Mouse (Mus musculus) midbrain, embryonic 12.5 days (tissue): ENCODE measurements around the gene Fst. TPM values are rescaled to one million over a fixed set of nuclear protein-coding genes. Genes with fewer than 3 reads are reported as not detected.

Experiments
- ATAC-seq: fragments of 200-750 bp; cut with Nextera tagmentation; 2 replicates; pipeline ENCODE4 v1.8.0; 2017; ENCODE audit warnings: low read depth, moderate TSS enrichment, moderate library complexity; ENCODE audit not compliant: low FRiP score
- H3K27ac ChIP-seq: fragments of 300-500 bp; sonication (generic); replicated peaks from 2 replicates; pipeline ENCODE4 v1.5.1; 2016; ENCODE audit warnings: mild to moderate bottlenecking
- H3K27me3 ChIP-seq: fragments of 300-500 bp; sonication (generic); 2 replicates; pipeline ENCODE4 v1.6.1; 2016; ENCODE audit warnings: mild to moderate bottlenecking
- H3K36me3 ChIP-seq: fragments of 300-500 bp; sonication (generic); 2 replicates; pipeline ENCODE4 v1.6.1; 2016
- H3K4me1 ChIP-seq: fragments of 300-500 bp; sonication (generic); 2 replicates; pipeline ENCODE4 v1.6.1; 2016
- H3K4me2 ChIP-seq: fragments of 300-500 bp; sonication (generic); replicated peaks from 2 replicates; pipeline ENCODE4 v1.6.1; 2016; ENCODE audit warnings: mild to moderate bottlenecking, moderate library complexity
- H3K4me3 ChIP-seq: fragments of 300-500 bp; sonication (generic); 2 replicates; pipeline ENCODE4 v1.5.1; 2016; ENCODE audit warnings: mild to moderate bottlenecking
- H3K9ac ChIP-seq: fragments of 300-500 bp; sonication (generic); replicated peaks from 2 replicates; pipeline ENCODE4 v1.6.1; 2016; ENCODE audit warnings: mild to moderate bottlenecking, moderate library complexity
- H3K9me3 ChIP-seq: fragments of 300-500 bp; sonication (generic); 2 replicates; pipeline ENCODE4 v1.6.1; 2016; ENCODE audit warnings: mild to moderate bottlenecking
- WGBS: fragments of 180-500 bp; shearing (Covaris S2); methylation state at CpG from one replicate; pipeline ENCODE4 v1.1.7; 2016; 5-methylcytosine and 5-hydroxymethylcytosine counted together
- polyA plus RNA-seq: library from polyadenylated mRNA; unstranded; fragments of >200 nt; fragmentation: Nextera tagmentation; extraction: Ambion mirVana; gene quantifications from 2 replicates; pipeline ENCODE4 v1.2.1, GENCODE M21; 2016

Fst gene
- polyA plus RNA-seq, 1 experiment from 2014 or later: 36.1 TPM

DNA sequence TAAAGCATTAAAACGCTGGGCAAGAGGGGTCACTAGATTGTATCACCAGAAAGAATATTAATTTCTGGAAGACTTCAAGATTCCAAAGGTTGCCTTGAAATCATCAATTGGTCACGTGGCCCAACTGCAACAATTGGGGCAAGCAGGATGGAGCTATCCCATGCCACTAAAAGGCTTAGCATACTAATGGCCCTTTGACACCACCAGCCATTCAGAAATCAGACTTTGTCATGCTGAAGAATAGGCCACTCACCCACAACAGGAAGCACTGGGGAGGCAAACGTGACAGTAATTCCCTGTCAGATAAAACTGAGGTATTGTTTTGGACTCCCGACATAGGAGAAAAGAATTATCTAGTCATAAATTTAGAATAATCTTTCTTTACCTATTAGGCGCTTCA, 52.3 kb downstream of the Fst start:
- Histone ChIP-seq H3K36me3 (no peaks in the 10 kb centered on the region), H3K4me1 (peaks cover 21% of the 10 kb centered on the region; the same call in 1 of the 2 replicates), H3K27ac (no peak overlapping the region), H3K4me2 (peak overlapping the region; percentile 38), H3K9ac (no peak overlapping the region), H3K4me3 (no peak overlapping the region), H3K27me3 (peaks cover 7% of the 10 kb centered on the region; the same call in 1 of the 2 replicates), H3K9me3 (no peaks in the 10 kb centered on the region)
- whole genome bisulfite sequencing: 5% methylated on average over 5 of the region's 5 CpGs
- peak; percentile 96 for ATAC-seq

DNA sequence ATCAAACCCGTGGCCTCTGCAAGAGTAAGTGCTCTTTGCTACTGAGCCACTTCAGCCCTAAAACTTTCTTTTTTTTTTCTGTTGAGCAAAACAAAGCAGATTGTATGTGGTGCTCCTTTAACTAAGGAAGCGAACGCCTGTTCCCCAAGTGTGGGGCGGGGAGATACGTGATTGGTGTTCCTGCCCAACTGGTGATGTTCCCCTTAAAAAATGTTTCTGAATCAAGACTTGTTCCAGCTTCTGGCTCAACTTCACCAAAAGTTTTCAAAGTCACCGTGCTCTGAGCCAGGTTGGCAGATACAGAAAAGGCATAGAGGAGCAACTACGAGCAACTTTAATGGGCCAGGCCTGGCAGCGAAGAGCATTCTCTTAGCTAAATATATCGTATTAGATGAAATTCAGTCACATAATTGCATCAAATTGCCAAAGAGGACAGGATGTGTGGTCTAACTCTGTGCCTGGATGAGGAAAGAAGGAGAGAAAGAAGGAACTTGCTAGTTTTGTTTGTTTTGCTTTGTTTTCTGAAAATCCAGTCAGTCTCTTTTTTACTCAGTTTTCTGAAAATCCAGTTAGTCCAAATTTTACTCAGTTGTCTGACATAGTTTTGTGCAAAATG, 53.5 kb downstream of the Fst start:
- no peak overlapping the region for H3K9ac ChIP-seq
- H3K36me3 ChIP-seq: no peaks in the 10 kb centered on the region
- ATAC-seq: no peak
- no peak overlapping the region for H3K4me2 ChIP-seq
- peaks cover 21% of the 10 kb centered on the region; the same call in 1 of the 2 replicates for H3K4me1 ChIP-seq
- WGBS: 84% methylated on average over 9 of the region's 9 CpGs
- no peaks in the 10 kb centered on the region for H3K9me3 ChIP-seq
- no peak overlapping the region for H3K4me3 ChIP-seq
- H3K27me3 ChIP-seq: peaks cover 7% of the 10 kb centered on the region; the same call in 1 of the 2 replicates
- no peak overlapping the region for H3K27ac ChIP-seq

Other genes starting within 250 kb of the Fst start
- 324 and 325 TPM in 2 replicates for gene Ndufs4, start 70.7 kb downstream of the Fst start, polyA plus RNA-seq